Mouse (Mus musculus): ENCODE measurements around the gene Hist1h2ac. TPM values are rescaled to one million over a fixed set of nuclear protein-coding genes. Genes with fewer than 3 reads are reported as not detected.

Hist1h2ac gene
- polyA plus RNA-seq, 1 experiment from 2014 or later = 0.79 TPM

Other genes with a start within 250 kb of the Hist1h2ac start
- gene Btn1a1, start 218.0 kb downstream of the Hist1h2ac start, polyA plus RNA-seq (2014; fragmentation: Nextera tagmentation; extraction: Ambion mirVana) = not detected in 2 replicates
- 0.15 and 0.18 TPM in 2 replicates for gene Btn2a2, start 195.1 kb downstream of the Hist1h2ac start, polyA plus RNA-seq (2014; fragmentation: Nextera tagmentation; extraction: Ambion mirVana)
- 4.7 TPM in 2 replicates for gene Hist1h4h, start 152.9 kb downstream of the Hist1h2ac start, polyA plus RNA-seq (2014; fragmentation: Nextera tagmentation; extraction: Ambion mirVana)
- 3.6 and 8.4 TPM in 2 replicates for gene Hist1h2af, start 150.0 kb downstream of the Hist1h2ac start, polyA plus RNA-seq (2014; fragmentation: Nextera tagmentation; extraction: Ambion mirVana)
- gene Hist1h3g, start 148.5 kb downstream of the Hist1h2ac start, polyA plus RNA-seq (2014; fragmentation: Nextera tagmentation; extraction: Ambion mirVana) = 3.7 and 4.8 TPM in 2 replicates
- gene Hist1h2bh, start 140.6 kb downstream of the Hist1h2ac start, polyA plus RNA-seq (2014; fragmentation: Nextera tagmentation; extraction: Ambion mirVana) = 0.60 and 0.89 TPM in 2 replicates
- 1.0 and 1.1 TPM in 2 replicates for gene Hist1h3f, start 139.9 kb downstream of the Hist1h2ac start, polyA plus RNA-seq (2014; fragmentation: Nextera tagmentation; extraction: Ambion mirVana)
- 0.56 and 0.80 TPM in 2 replicates for gene Hist1h4f, start 132.3 kb downstream of the Hist1h2ac start, polyA plus RNA-seq (2014; fragmentation: Nextera tagmentation; extraction: Ambion mirVana)
- 0.56 and 0.57 TPM in 2 replicates for gene Hist1h1d, start 130.7 kb downstream of the Hist1h2ac start, polyA plus RNA-seq (2014; fragmentation: Nextera tagmentation; extraction: Ambion mirVana)
- gene Hist1h3e, start 121.6 kb downstream of the Hist1h2ac start, polyA plus RNA-seq (2014; fragmentation: Nextera tagmentation; extraction: Ambion mirVana) = 6.7 and 6.9 TPM in 2 replicates
- gene Hist1h2ae, start 112.7 kb downstream of the Hist1h2ac start, polyA plus RNA-seq (2014; fragmentation: Nextera tagmentation; extraction: Ambion mirVana) = 70.9 and 82.9 TPM in 2 replicates
- 3.2 and 4.8 TPM in 2 replicates for gene Hist1h2bg, start 112.6 kb downstream of the Hist1h2ac start, polyA plus RNA-seq (2014; fragmentation: Nextera tagmentation; extraction: Ambion mirVana)
- gene Hist1h2bf, start 109.8 kb downstream of the Hist1h2ac start, polyA plus RNA-seq (2014; fragmentation: Nextera tagmentation; extraction: Ambion mirVana) = 1.5 and 3.7 TPM in 2 replicates
- 1.0 and 2.9 TPM in 2 replicates for gene Hist1h2ad, start 109.6 kb downstream of the Hist1h2ac start, polyA plus RNA-seq (2014; fragmentation: Nextera tagmentation; extraction: Ambion mirVana)
- gene Hist1h3d, start 108.2 kb downstream of the Hist1h2ac start, polyA plus RNA-seq (2014; fragmentation: Nextera tagmentation; extraction: Ambion mirVana) = 7.2 and 8.3 TPM in 2 replicates
- 95.0 and 95.9 TPM in 2 replicates for gene Hist1h4d, start 102.3 kb downstream of the Hist1h2ac start, polyA plus RNA-seq (2014; fragmentation: Nextera tagmentation; extraction: Ambion mirVana)
- gene Hist1h2be, start 62.8 kb downstream of the Hist1h2ac start, polyA plus RNA-seq (2014; fragmentation: Nextera tagmentation; extraction: Ambion mirVana) = 1.8 and 2.2 TPM in 2 replicates
- gene Hist1h1e, start 61.4 kb downstream of the Hist1h2ac start, polyA plus RNA-seq (2014; fragmentation: Nextera tagmentation; extraction: Ambion mirVana) = 19.7 and 23.7 TPM in 2 replicates
- 21.0 and 26.1 TPM in 2 replicates for gene Hist1h2bc, start 251 bp upstream of the Hist1h2ac start, polyA plus RNA-seq (2014; fragmentation: Nextera tagmentation; extraction: Ambion mirVana)
- gene Hist1h1t, start 11.9 kb upstream of the Hist1h2ac start, polyA plus RNA-seq (2014; fragmentation: Nextera tagmentation; extraction: Ambion mirVana) = 0.17 TPM in 1 of 2 replicates, not detected in the other
- 4.5 and 4.9 TPM in 2 replicates for gene Hist1h4c, start 14.5 kb upstream of the Hist1h2ac start, polyA plus RNA-seq (2014; fragmentation: Nextera tagmentation; extraction: Ambion mirVana)
- gene Hfe, start 26.9 kb upstream of the Hist1h2ac start, polyA plus RNA-seq (2014; fragmentation: Nextera tagmentation; extraction: Ambion mirVana) = 3.4 and 4.2 TPM in 2 replicates
- 14.9 and 16.7 TPM in 2 replicates for gene Hist1h1c, start 54.9 kb upstream of the Hist1h2ac start, polyA plus RNA-seq (2014; fragmentation: Nextera tagmentation; extraction: Ambion mirVana)
- gene Hist1h3c, start 61.7 kb upstream of the Hist1h2ac start, polyA plus RNA-seq (2014; fragmentation: Nextera tagmentation; extraction: Ambion mirVana) = 10.7 and 11.3 TPM in 2 replicates
- 1.4 and 3.0 TPM in 2 replicates for gene Hist1h2bb, start 62.8 kb upstream of the Hist1h2ac start, polyA plus RNA-seq (2014; fragmentation: Nextera tagmentation; extraction: Ambion mirVana)
- gene Hist1h2ab, start 67.2 kb upstream of the Hist1h2ac start, polyA plus RNA-seq (2014; fragmentation: Nextera tagmentation; extraction: Ambion mirVana) = 42.5 and 50.0 TPM in 2 replicates
- gene Hist1h3b, start 68.3 kb upstream of the Hist1h2ac start, polyA plus RNA-seq (2014; fragmentation: Nextera tagmentation; extraction: Ambion mirVana) = 6.5 and 10.7 TPM in 2 replicates
- gene Hist1h4b, start 73.1 kb upstream of the Hist1h2ac start, polyA plus RNA-seq (2014; fragmentation: Nextera tagmentation; extraction: Ambion mirVana) = 3.6 and 4.8 TPM in 2 replicates
- gene Hist1h4a, start 77.3 kb upstream of the Hist1h2ac start, polyA plus RNA-seq (2014; fragmentation: Nextera tagmentation; extraction: Ambion mirVana) = 0.32 TPM in 1 of 2 replicates, not detected in the other
- 3.4 and 5.3 TPM in 2 replicates for gene Hist1h3a, start 78.4 kb upstream of the Hist1h2ac start, polyA plus RNA-seq (2014; fragmentation: Nextera tagmentation; extraction: Ambion mirVana)
- gene Hist1h1a, start 79.7 kb upstream of the Hist1h2ac start, polyA plus RNA-seq (2014; fragmentation: Nextera tagmentation; extraction: Ambion mirVana) = 2.4 and 3.7 TPM in 2 replicates
- not detected in 2 replicates for gene Trim38, start 86.0 kb upstream of the Hist1h2ac start, polyA plus RNA-seq (2014; fragmentation: Nextera tagmentation; extraction: Ambion mirVana)
- not detected in 2 replicates for gene Slc17a2, start 123.0 kb upstream of the Hist1h2ac start, polyA plus RNA-seq (2014; fragmentation: Nextera tagmentation; extraction: Ambion mirVana)
- gene Slc17a3, start 155.5 kb upstream of the Hist1h2ac start, polyA plus RNA-seq (2014; fragmentation: Nextera tagmentation; extraction: Ambion mirVana) = not detected in 2 replicates
- not detected in 2 replicates for gene Slc17a1, start 183.8 kb upstream of the Hist1h2ac start, polyA plus RNA-seq (2014; fragmentation: Nextera tagmentation; extraction: Ambion mirVana)
- not detected in 2 replicates for gene Slc17a4, start 231.1 kb upstream of the Hist1h2ac start, polyA plus RNA-seq (2014; fragmentation: Nextera tagmentation; extraction: Ambion mirVana)

Data from hindbrain, embryonic 11.5 days (tissue).